Mouse (Mus musculus) adrenal gland, adult 18-20 months (tissue): Measurements from ENCODE around the gene Krtap19-3. TPM values are rescaled to one million over a fixed set of nuclear protein-coding genes. Genes with fewer than 3 reads are reported as not detected.

Experiments
- DNase-seq, 2 experiments: peaks; one replicate each; pipeline ENCODE4 v3.0.0; 2021 to 2022; ENCODE audit warnings: low spot score in 2 of 2
- long read RNA-seq, 2 experiments: library from polyadenylated mRNA; stranded (forward); transcript quantifications; one replicate each; pipeline ENCODE4 v2.0.0; 2021
- total RNA-seq, 2 experiments: library from RNA; stranded (reverse); gene quantifications; 1 replicate in 1 of 2; 2 replicates in 1 of 2; pipeline ENCODE4 v1.2.3; 2021

The Krtap19-3 gene
- not detected for total RNA-seq
- long read RNA-seq, experiment 1 = 0 reads
- long read RNA-seq, experiment 2 = 0 reads

DNA sequence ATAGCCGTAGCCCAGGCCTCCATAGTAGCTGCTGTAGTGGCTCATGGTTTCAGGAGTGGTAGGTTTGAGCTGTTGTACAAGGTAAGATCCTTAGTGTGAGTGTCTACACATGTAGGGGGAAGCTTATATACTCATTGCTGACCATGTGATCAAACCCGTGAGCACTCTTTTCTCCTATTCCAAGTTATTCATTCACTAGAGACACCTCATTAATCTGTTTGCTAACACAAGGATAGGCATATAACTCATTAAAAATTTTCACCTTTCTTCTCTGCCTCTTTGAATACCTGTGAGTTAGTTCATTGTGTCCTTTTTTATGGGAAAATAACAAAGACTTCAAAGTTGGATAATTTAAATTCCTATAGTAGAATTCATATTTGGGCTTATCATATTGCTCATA, at the start of gene Krtap19-3:
TSS of gene Krtap19-3 (minus strand) at position 101 of the 400 bp plus-strand sequence.
- DNase-seq = no peak

DNA sequence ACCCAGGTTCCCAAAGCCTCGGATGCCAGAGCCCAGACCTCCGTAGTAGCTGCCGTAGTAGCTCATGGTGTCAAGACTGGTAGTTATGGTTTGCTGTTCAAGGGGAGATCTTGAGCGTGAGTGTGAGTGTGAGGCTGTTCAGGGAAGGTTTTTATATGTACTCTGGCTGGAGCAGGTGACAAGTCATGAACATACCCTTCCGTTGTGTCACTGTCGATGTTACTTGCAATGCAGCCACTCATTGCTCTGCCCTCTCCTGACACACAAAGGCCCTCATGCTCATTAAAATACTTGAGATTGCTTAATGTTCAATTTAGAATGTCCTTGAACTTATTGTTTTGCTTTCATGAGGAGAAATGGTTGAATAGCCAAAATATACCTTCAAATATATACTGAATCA, 18.5 kb upstream of the Krtap19-3 start, which contains the start of gene Krtap19-5:
TSS of gene Krtap19-5 (minus strand) at position 101 of the 400 bp plus-strand sequence.
- DNase-seq = no peak

DNA sequence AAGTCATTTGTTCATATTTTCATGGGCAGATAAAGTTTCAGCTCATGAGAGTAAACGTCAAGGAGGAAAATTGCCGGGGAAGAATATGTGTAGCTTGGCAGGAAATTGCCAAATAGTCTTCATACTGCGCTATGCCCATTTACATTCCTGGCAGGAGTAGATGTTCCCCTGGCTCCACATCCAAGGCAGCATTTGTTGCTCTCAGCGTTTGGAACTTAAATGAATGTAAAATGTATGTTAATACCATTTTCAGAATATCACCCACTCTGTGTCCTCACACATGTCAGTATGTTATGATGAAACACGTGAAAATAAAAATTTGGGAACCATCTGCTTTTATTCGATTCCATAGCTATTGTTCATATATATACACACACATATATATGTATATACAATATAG, 9.0 kb upstream of the Krtap19-3 start:
- no peak for DNase-seq

DNA sequence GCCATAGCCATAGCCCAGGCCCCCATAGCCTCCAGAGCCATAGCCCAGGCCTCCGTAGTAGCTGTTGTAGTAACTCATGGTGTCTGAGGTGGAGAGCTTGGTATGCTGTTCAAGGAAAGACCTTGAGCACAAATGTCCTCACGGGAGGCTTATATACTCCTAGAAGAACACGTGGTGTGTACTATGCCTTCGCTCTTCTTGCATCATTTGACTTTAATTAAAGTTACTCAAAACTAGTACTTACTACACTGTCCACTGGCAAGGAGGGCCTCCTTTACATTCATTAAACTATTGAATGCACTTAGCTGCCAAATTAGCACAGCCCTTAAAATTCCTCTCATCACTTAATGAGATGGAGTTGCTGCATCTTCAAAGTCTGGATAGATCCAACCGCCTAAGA, 7.2 kb upstream of the Krtap19-3 start, which contains the start of gene Krtap19-4:
TSS of gene Krtap19-4 (minus strand) at position 101 of the 400 bp plus-strand sequence.
- no peak for DNase-seq

DNA sequence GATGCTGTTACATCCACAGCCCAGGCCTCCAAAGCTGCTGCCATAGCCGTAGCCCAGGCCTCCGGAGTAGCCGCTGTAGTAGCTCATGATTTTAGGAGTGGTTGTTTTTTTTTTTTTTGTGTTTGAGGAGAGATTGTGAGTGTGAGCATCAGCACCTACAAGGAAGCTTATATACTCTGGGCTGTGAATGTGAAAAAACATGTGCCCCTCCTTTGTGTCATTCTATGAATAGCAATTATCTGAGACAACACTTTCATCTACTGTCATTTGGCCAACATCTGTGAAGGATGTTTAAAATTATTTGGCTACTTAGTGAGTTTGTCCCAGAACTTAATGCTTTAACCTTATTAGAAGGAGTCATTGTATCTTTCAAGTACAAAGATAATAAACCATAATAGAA, 3.7 kb downstream of the Krtap19-3 start, which contains the start of gene Krtap19-2:
TSS of gene Krtap19-2 (minus strand) at position 101 of the 400 bp plus-strand sequence.
- DNase-seq = no peak

DNA sequence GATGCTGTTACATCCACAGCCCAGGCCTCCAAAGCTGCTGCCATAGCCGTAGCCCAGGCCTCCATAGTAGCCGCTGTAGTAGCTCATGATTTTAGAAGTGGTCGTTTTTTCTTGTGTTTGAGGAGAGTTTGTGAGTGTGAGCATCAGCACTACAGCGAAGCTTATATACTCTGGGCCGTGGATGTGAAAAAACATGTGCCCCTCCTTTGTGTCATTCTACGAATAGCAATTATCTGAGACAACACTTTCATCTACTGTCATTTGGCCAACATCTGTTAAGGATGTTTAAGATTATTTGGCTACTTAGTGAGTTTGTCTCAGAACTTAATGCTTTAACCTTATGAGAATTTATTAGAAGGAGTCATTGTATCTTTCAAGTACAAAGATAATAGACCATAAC, 8.5 kb downstream of the Krtap19-3 start, which contains the start of gene Krtap19-1:
TSS of gene Krtap19-1 (minus strand) at position 101 of the 400 bp plus-strand sequence.
- no peak for DNase-seq

DNA sequence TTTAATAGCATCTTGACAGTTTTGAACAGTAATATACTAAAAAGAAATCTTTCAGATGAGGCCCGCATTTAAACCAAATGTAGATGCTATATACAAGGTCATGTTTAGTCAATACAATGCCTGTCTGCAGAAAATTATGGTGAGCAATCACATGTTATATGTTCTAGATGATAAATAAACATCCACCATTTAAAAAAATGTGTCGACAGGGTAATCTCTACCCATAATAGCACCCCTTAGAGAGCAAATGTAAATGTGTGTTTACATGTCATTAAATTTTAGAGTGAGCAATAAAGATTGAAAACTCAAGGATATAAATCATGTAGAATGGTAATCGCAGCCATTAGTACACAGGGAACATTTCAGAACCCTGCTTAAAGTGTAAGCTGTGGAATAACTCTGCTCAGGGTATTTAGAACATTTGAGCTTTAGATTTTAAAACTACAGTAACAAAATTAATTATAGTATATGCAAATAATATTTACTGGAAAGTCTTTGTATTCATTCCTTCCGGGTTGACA, 12.9 kb downstream of the Krtap19-3 start:
- DNase-seq = no peak

DNA sequence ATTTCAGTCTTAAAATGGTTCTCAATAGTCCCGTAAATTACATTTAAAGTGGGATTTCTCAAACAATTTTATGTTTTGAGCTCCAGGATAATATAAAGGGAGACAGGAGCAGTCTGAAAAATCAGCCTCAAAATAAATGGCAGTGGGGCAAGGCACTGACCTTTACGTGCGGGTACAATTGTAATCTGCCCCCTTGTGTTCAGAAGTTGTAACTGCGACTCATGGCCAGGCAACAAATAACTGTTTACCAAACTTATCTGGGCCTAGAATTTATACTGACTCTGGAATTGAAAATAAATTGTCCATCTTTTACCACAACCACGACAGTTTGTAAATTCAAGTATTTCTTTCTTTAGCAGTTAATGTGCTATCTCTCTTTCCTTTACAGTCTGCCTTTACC, 26.4 kb downstream of the Krtap19-3 start:
- no peak for DNase-seq

DNA sequence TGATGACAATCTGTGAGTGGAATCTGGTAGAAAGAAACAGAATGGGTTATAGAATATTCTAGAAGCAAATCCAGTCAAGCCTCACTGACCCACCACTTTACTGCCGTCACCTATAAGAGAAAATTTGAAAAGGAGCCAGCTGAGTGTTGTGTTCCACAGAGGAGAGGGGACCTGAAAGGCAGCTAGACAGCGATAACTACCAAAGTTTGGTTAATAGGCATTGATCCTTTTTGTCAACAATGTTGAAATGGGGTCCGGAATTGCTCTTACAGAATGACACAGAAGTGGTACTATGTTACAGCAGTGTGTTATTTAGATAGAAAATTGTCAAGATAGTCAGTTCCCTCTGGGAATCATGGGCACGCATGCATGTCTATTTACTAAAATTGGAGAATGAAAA, 29.3 kb downstream of the Krtap19-3 start:
- DNase-seq = no peak

DNA sequence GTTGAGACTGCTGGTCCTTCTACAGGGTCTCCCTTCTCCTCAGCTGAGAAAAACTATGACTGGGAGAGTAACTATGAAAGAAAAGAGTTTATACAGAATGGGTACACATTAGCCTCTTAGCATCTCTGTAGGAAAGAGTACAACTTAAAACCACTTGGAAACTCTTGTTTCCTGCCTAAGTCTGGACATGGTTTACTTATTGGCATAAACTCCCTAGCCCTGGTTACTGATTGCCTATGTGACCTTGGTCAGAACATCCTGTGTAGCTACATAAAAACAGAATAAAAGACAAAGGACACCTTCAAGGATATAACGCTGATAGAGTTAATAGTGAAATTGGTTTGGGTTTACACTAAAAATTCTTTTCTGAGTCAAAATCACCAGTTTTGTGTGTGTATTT, 30.5 kb downstream of the Krtap19-3 start:
- no peak for DNase-seq

Other genes starting within 250 kb of the Krtap19-3 start
- gene Krtap26-1, start 230.2 kb downstream of the Krtap19-3 start, total RNA-seq = not detected
- gene Krtap27-1, start 206.4 kb downstream of the Krtap19-3 start, total RNA-seq = not detected
- not detected for gene 2310061N02Rik, start 170.1 kb downstream of the Krtap19-3 start, total RNA-seq
- not detected for gene Krtap13-1, start 149.2 kb downstream of the Krtap19-3 start, total RNA-seq
- gene Krtap13, start 126.4 kb downstream of the Krtap19-3 start, total RNA-seq = not detected
- not detected for gene 2310034C09Rik, start 119.2 kb downstream of the Krtap19-3 start, total RNA-seq
- not detected for gene 2310057N15Rik, start 103.8 kb downstream of the Krtap19-3 start, total RNA-seq
- not detected for gene Gm5965, start 100.1 kb downstream of the Krtap19-3 start, total RNA-seq
- not detected for gene Gm20741, start 65.8 kb downstream of the Krtap19-3 start, total RNA-seq
- not detected for gene Krtap15, start 57.8 kb downstream of the Krtap19-3 start, total RNA-seq
- not detected for gene Krtap14, start 51.9 kb downstream of the Krtap19-3 start, total RNA-seq
- not detected for gene Krtap19-1, start 8.6 kb downstream of the Krtap19-3 start, total RNA-seq
- gene Krtap19-2, start 3.8 kb downstream of the Krtap19-3 start, total RNA-seq = not detected
- not detected for gene Krtap19-4, start 7.1 kb upstream of the Krtap19-3 start, total RNA-seq
- not detected for gene Krtap19-5, start 18.4 kb upstream of the Krtap19-3 start, total RNA-seq
- gene Krtap19-9b, start 54.2 kb upstream of the Krtap19-3 start, total RNA-seq = not detected
- gene Krtap16-3, start 84.8 kb upstream of the Krtap19-3 start, total RNA-seq = not detected
- not detected for gene Krtap22-2, start 132.7 kb upstream of the Krtap19-3 start, total RNA-seq
- not detected for gene Gm10229, start 137.2 kb upstream of the Krtap19-3 start, total RNA-seq
- gene Krtap6-1, start 153.7 kb upstream of the Krtap19-3 start, total RNA-seq = not detected
- gene Gm10228, start 163.4 kb upstream of the Krtap19-3 start, total RNA-seq = not detected
- gene Krtap6-5, start 169.8 kb upstream of the Krtap19-3 start, total RNA-seq = not detected
- not detected for gene 1110025L11Rik, start 186.0 kb upstream of the Krtap19-3 start, total RNA-seq
- gene Krtap6-3, start 206.0 kb upstream of the Krtap19-3 start, total RNA-seq = not detected